Comparison of ENCODE assay signal across 15 mouse cellular contexts in genomic region chr2:14549560-14549959, GRCm38 (mm10).
"Had no signal": no experiment of that assay in that cellular context is flagged by ENCODE, and none has a peak within 500 bp of the region (broad histone marks: within the 10 kb centered on the region; RNA-seq: fewer than 3 reads in every experiment).

No protein-coding gene starts in this region.

- DNase-seq: gastrocnemius, postnatal 14 days; gastrocnemius, postnatal 36 days; heart, adult 11 months; heart, adult 2 months; heart, postnatal 14 days; heart, postnatal 36 days; kidney, adult 11 months; kidney, adult 2 months; kidney, adult 9 months; kidney, postnatal 10 days; kidney, postnatal 25 days; kidney, postnatal 4 days; layer of hippocampus, adult 9-11 months; layer of hippocampus, postnatal 36 days; left cerebral cortex, postnatal 4 days had no signal
